Mouse (Mus musculus) megakaryocyte, embryonic 14.5 days (primary cell): Measurements from ENCODE around the gene Xndc1. TPM values are rescaled to one million over a fixed set of nuclear protein-coding genes. Genes with fewer than 3 reads are reported as not detected.
"Not testable (repeated sequence)": the region's sequence is repeated elsewhere in the genome, so short reads cannot be mapped to it uniquely, and the experiment has no call there.

Experiments used
- H3K27me3 ChIP-seq: replicated peaks from 2 replicates; pipeline ENCODE3; 2012; ENCODE audit warnings: inconsistent platforms
- H3K36me3 ChIP-seq: replicated peaks from 2 replicates; pipeline ENCODE3; 2012; ENCODE audit warnings: low read length, inconsistent platforms, mixed read lengths
- H3K4me1 ChIP-seq: 2 replicates; pipeline ENCODE4 v1.6.1; 2012; ENCODE audit warnings: inconsistent platforms
- H3K4me3 ChIP-seq: replicated peaks from 2 replicates; pipeline ENCODE3; 2012; ENCODE audit warnings: moderate library complexity, mild to moderate bottlenecking, inconsistent platforms
- H3K9me3 ChIP-seq: 2 replicates; pipeline ENCODE4 v1.6.1; 2012; ENCODE audit warnings: inconsistent platforms
- FLI1 ChIP-seq: IDR thresholded peaks from 2 replicates; pipeline ENCODE4 v1.6.1; 2012; ENCODE audit warnings: low read length, inconsistent platforms, mixed read lengths
- GATA1 ChIP-seq: IDR thresholded peaks from 3 replicates; pipeline ENCODE4 v1.6.1; 2012; ENCODE audit warnings: mixed read lengths, low read length, inconsistent platforms, borderline replicate concordance
- polyA plus RNA-seq: library from polyadenylated mRNA; stranded (reverse); fragments of >175 nt; gene quantifications from 2 replicates; pipeline ENCODE4 v1.2.3, GENCODE M21; 2012; ENCODE audit warnings: low replicate concordance; ENCODE audit not compliant: insufficient read depth

The Xndc1 gene
- polyA plus RNA-seq, 1 experiment = 5.4 TPM

- Histone ChIP-seq H3K9me3 (no peaks in the 10 kb centered on the region), H3K36me3 (peaks cover 95% of the 10 kb centered on the region)
Observed at GRCm38 (mm10) chr7:102035534-102035933, 29.8 kb upstream of the Xndc1 start.

GRCm38 (mm10) chr7:102037318-102037717 lies 28.0 kb upstream of the Xndc1 start:
- TF ChIP-seq FLI1 = no peak
- TF ChIP-seq GATA1 = no peak
- H3K4me1 ChIP-seq = peaks cover under 1% of the 10 kb centered on the region; the same call in 1 of the 2 replicates
- H3K36me3 ChIP-seq = peaks cover 92% of the 10 kb centered on the region
- H3K9me3 ChIP-seq = no peaks in the 10 kb centered on the region
- no peaks in the 10 kb centered on the region for H3K27me3 ChIP-seq
- H3K4me3 ChIP-seq = no peak overlapping the region

More at GRCm38 (mm10) chr7:102035534-102035933, 29.8 kb upstream of the Xndc1 start:
- Histone ChIP-seq H3K4me1 (peaks cover 2% of the 10 kb centered on the region), H3K4me3 (no peak overlapping the region), H3K27me3 (no peaks in the 10 kb centered on the region)
- TF ChIP-seq GATA1 (no peak), FLI1 (no peak)

DNA sequence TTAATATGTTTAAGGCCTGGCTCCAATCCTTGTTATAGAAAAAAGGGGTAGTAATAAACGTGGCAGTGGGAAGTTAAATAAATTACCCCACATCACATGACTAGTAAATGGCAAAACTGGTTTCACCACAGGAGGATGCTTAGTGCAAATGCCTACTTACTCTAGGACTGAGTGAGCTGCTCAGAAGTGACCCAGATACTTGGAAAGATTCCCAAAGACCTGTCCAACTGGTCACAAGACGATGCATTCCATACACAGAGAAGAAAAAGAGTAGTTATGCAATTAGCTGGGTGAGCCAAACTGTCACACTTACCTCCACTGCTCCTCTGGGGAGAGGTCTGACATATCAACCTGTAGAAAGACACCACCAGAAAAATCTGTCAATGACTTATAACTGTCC lies 23.0 kb upstream of the Xndc1 start:
- Histone ChIP-seq H3K4me1 (peaks cover 19% of the 10 kb centered on the region), H3K4me3 (no peak overlapping the region), H3K9me3 (no peaks in the 10 kb centered on the region), H3K36me3 (peaks cover 50% of the 10 kb centered on the region), H3K27me3 (no peaks in the 10 kb centered on the region)
- TF ChIP-seq GATA1 = no peak
- TF ChIP-seq FLI1 = no peak

DNA sequence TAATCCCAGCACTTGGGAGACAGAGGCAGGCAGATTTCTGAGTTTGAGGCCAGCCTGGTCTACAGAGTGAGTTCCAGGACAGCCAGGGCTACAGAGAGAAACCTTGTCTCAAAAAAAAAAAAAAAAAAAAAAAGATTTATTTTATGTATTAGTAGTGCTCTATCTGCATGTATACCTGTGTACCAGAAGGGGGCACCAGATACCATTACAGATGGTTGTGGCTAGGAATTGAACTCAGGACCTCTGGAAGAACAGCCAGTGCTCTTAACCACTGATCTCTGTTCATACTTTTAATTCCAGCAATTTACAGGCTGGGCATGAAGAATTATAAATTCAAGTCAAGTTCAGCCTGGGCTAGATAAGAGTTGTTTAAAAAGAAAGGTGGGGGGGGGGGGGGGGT lies 16.8 kb upstream of the Xndc1 start:
- not testable (repeated sequence) for H3K27me3 ChIP-seq

DNA sequence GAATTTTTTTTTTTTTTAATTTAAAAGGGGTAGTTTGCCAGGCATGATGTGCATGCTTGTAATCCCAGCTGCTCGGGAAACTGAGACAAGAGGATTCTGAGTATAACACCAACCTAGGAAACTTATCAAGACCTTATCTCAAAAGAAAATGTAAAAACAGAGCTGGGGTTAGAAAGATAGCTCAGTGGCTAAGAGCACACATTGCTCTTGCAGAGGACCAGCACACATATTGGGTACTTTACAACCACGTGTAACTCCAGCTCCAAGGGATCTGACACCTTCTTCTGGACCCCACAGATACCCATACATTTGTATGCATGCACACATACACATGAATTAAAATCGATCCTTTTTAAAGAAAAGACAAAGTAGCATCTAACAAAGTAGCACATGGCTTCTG lies 4.0 kb upstream of the Xndc1 start:
- TF ChIP-seq FLI1 (no peak), GATA1 (no peak)
- no peaks in the 10 kb centered on the region for H3K9me3 ChIP-seq
- peaks cover 30% of the 10 kb centered on the region for H3K36me3 ChIP-seq
- no peak overlapping the region for H3K4me3 ChIP-seq
- H3K4me1 ChIP-seq = peaks cover 29% of the 10 kb centered on the region
- no peaks in the 10 kb centered on the region for H3K27me3 ChIP-seq

More for the DNA sequence above, 16.8 kb upstream of the Xndc1 start:
- H3K4me1 ChIP-seq, H3K9me3 ChIP-seq, H3K4me3 ChIP-seq: not testable (repeated sequence)
- peaks cover 22% of the 10 kb centered on the region for H3K36me3 ChIP-seq

- TF ChIP-seq FLI1 = no peak
- no peak for TF ChIP-seq GATA1
- Histone ChIP-seq H3K27me3 (no peaks in the 10 kb centered on the region), H3K36me3 (peaks cover 24% of the 10 kb centered on the region), H3K4me1 (peaks cover 33% of the 10 kb centered on the region), H3K9me3 (no peaks in the 10 kb centered on the region), H3K4me3 (no peak overlapping the region)
Observed at GRCm38 (mm10) chr7:102062203-102062602, 3.1 kb upstream of the Xndc1 start.

GRCm38 (mm10) chr7:102063891-102064290 lies 1.4 kb upstream of the Xndc1 start:
- H3K27me3 ChIP-seq = no peaks in the 10 kb centered on the region
- H3K4me1 ChIP-seq = peaks cover 33% of the 10 kb centered on the region
- peak overlapping the region; percentile 95 for H3K4me3 ChIP-seq

GRCm38 (mm10) chr7:102064655-102065045 lies 661 bp upstream of the Xndc1 start:
- Histone ChIP-seq H3K4me1 (peaks cover 33% of the 10 kb centered on the region), H3K36me3 (peaks cover 11% of the 10 kb centered on the region), H3K9me3 (no peaks in the 10 kb centered on the region), H3K4me3 (peak overlapping the region; percentile 95), H3K27me3 (no peaks in the 10 kb centered on the region)
- TF ChIP-seq FLI1 (no peak), GATA1 (no peak)

More at GRCm38 (mm10) chr7:102063891-102064290, 1.4 kb upstream of the Xndc1 start:
- TF ChIP-seq GATA1 (no peak), FLI1 (no peak)
- H3K9me3 ChIP-seq = no peaks in the 10 kb centered on the region
- peaks cover 15% of the 10 kb centered on the region for H3K36me3 ChIP-seq

DNA sequence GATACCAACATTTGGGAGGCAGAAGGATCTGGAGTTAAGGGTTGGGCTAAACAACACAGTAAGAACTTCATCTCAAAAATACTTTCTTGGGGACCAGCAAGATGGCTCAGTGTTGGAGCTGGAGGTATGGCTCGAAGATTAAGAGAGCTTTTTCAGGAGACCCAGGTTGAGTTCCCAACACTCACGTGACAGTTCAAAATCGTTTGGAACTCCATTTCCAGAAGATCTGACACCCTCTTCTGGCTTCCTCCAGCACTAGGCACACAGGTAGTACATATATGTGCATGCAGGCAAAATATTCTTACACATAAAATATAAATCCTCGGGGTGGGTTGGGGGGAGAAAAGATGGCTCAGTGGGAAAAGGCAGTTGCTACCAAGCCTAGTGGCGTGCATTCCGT lies 1.1 kb downstream of the Xndc1 start:
- Histone ChIP-seq H3K9me3 (no peaks in the 10 kb centered on the region), H3K4me3 (peak overlapping the region; percentile 95), H3K36me3 (peaks cover 16% of the 10 kb centered on the region), H3K4me1 (peaks cover 31% of the 10 kb centered on the region), H3K27me3 (no peaks in the 10 kb centered on the region)
- TF ChIP-seq FLI1 (no peak), GATA1 (no peak)

DNA sequence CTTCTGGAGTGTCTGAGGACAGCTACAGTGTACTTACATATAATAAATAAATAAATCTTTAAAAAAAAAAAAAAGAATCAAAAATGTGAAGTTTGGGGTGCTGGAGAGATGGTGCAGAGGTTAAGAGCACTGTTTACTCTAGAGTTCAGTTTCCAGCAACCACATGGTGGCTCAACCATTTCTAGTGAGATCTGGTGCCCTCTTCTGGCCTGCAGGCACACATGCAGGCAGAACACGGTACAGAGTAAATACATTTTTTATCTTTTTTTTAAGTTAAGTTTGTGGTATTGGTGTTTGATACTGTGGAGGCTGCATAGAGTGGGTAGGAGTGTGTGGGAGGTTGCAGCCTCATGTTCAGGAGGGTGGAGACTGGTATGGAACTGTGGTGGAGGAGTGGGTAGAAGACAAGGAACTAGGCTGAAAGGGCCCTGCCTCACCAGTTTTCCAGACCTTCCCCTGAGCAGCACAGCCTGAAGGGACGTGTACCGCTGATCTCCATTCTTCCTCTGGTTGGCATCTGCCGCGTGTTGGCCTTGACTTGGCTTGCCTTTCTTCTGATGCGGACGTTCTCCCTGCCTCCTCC lies 11.5 kb downstream of the Xndc1 start:
- TF ChIP-seq GATA1 (no peak), FLI1 (no peak)
- H3K27me3 ChIP-seq = no peaks in the 10 kb centered on the region
- 0 out of 2 replicates have a peak, but pooled peaks cover 3% of the 10 kb centered on the region for H3K4me1 ChIP-seq
- no peak overlapping the region for H3K4me3 ChIP-seq
- H3K36me3 ChIP-seq = peaks cover 87% of the 10 kb centered on the region
- H3K9me3 ChIP-seq = no peaks in the 10 kb centered on the region
